Mouse (Mus musculus) kidney, postnatal 10 days (tissue): ENCODE data around the gene Cep162.
A peak's percentile ranks its signal among the peaks of the same experiment; 100 is the strongest.

Source experiments
- DNase-seq: peaks from one replicate; pipeline ENCODE4 v3.0.0; 2021; ENCODE audit warnings: mixed read lengths

Gene Cep162

DNA sequence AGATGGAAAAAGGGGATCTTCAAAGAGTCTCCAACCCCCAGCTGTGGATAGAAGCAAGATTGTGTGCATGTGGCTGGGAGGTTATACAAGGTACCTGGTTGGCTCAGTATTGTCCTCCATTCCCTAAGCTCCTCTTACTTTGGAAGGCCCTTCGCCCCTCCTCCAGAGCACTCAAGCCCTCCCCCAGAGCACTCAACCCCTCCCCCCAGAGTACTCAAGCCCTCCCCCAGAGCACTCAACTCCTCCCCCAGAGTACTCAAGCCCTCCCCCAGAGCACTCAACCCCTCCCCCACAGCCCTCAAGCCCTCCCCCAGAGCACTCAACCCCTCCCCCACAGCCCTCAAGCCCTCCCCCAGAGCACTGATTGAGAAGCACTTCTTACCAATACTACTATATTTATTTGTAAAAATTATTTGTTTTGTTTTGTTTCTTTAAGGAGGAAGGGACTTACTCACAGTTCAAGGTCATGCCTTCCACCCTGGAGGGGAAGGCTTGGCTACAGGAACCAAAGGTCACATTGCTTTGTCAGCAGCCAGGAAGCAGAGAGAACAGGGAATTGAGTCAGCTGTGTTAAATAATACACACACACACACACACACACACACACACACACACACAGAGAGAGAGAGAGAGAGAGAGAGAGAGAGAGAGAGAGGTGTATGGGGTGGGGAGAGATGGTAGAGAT is 102.6 kb downstream of the Cep162 start:
- no peak for DNase-seq

DNA sequence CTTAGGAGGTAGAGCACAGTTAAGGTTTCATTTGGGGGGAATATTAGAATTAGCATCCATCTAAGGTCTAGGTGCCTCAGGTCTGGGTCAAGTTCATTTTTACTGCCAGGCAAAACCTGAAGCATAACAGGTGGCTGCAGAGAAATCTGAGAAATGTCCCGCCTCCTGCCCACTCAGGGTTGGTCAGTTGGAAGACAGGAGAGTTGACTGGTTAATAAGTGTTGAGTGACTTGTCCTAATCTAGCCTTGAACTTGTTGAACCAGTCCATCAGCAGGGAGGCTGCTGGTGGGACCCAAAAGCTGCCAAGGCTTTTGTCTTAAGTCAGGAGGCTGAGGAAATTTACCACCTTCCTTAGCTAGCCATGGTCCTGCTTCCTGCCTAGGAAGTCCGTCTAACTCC is 107.4 kb downstream of the Cep162 start:
- DNase-seq: peak; percentile 31

DNA sequence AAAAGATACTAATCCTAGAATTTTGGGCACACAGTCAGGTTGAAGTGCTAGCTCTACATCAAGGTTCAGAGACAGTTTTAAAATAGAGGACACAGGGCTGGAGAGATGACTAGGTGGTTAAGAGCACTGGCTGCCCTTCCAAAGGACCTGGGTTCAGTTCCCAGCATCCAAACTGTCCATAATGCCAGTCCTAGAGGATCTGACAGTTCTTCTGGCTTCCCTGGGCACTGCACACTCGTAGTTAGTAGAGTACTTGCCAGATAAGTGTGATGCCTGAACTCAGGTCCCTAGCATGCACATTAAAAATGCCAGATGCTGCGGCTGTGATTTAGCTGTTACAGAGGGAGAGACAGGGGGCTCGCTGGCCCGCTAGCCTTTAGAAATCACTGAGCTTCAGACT is 108.9 kb downstream of the Cep162 start:
- no peak for DNase-seq

DNA sequence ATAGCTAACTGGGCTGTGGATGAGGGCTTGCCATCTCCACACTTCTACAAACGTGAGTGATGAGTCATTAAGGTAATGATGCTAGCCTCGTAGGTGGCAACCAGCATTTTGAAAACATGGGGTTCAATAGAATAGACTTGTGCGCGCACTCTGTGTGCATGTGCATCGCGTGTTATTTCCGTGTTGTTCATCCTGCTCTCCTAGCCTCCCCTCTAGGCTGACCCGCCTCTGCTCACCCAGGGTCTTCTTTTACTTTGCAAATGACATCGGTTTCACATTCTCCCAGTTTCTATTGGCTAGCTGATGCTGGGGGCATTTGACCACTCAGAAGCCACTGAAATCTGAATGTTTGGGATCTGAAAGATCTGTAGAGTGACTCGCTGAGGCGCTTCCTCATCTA is 109.7 kb downstream of the Cep162 start:
- DNase-seq: no peak

DNA sequence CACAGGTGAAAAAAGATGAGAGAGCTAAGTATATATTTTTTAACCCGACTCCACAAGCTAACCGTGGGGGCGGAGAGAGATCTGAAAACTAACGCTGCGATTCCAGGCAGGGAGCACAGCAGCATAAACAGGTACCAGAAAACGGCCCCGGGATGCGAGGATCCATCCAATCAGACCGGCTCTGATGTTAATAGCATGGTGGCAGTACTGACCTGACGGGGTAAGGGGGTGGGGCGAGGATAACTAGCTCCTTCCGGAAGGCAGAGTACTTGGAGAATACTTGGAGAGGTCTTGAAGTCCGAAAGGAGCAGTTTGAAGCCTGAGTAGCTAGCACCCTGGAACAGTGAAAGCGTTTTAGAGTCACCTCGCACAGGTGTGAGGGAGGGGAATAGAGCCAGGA is 110.2 kb downstream of the Cep162 start:
- DNase-seq: peak; percentile 14

DNA sequence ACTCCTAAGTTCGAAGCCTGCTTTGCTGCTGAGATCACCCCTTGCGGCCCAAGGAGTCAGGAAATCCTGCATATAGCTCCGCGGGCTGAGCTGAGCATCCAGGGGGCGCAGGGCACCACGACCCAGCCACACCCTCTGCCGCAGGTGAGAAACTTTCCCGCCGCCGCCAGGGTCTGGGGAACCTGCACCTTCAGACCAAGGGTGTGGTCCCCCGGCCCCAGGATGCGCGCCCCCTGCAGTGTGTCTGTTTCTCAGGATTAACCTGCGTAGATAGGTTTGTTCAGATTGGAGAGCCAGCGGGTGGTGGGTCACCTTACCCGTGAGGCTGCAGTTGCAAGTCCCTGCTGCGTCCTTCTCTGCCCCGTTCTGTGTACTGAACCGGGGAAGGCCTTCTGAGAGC is 110.8 kb downstream of the Cep162 start:
- peak; percentile 22 for DNase-seq

DNA sequence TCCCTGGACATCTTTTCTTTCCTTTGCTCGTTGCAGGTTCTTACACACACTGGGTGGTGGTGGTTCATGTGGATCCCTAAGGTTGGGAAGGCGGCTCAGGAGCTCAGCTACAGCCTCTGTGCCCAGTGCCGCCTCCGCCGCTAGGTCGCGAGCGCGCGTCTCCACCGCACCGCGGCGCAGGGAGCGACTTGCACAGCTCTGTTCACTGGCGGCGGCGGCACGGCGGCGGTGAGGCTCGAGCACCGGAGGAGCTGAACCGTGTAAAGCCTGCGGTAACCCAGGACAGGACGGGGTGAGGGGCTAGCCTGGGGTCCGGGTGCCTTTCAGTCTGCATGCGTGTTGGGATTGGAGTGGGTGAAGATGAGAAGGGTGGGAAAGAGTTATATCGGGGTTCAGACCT is 111.2 kb downstream of the Cep162 start, which contains the start of gene Mrap2:
Gene Mrap2, plus strand, starts transcription at position 201 of the 400 bp plus-strand sequence.
- DNase-seq: peak; percentile 70

DNA sequence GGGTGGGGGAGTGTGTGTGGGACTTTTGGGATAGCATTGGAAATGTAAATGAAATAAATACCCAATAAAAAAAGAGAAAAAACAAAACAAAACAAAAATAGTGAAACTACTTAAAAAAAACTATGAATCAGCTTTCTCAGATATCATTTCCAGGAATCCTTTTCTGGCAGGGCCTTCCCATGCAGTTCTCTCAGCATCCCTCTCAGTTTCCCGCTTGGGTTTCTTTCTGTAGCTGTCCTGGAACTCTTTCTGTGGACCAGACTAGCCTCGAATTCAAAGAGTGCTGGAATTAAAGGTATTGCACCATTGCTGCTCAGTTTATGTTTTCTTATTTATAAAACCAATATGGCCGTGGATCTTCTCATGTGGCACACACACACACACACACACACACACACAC is 112.3 kb downstream of the Cep162 start:
- DNase-seq: no peak
